Mouse (Mus musculus): ENCODE data around the gene Prdm1.

Gene Prdm1

GRCm38 (mm10) chr10:44456757-44457595 is 71.3 kb downstream of the Prdm1 start:
- DNase-seq (ENCODE audit: low spot score): no peak

- DNase-seq (ENCODE audit: low spot score): no peak
Measured at GRCm38 (mm10) chr10:44454753-44455152, 73.5 kb downstream of the Prdm1 start.

- no peak for DNase-seq (ENCODE audit: low spot score)
Measured at GRCm38 (mm10) chr10:44454111-44454510, 74.2 kb downstream of the Prdm1 start.

GRCm38 (mm10) chr10:44450835-44451234 is 77.5 kb downstream of the Prdm1 start:
- DNase-seq (ENCODE audit: low spot score): no peak

GRCm38 (mm10) chr10:44450108-44450507 is 78.2 kb downstream of the Prdm1 start:
- DNase-seq (ENCODE audit: low spot score): no peak

- DNase-seq (ENCODE audit: low spot score): no peak
Measured at GRCm38 (mm10) chr10:44449666-44450065, 78.6 kb downstream of the Prdm1 start.

- no peak for DNase-seq (ENCODE audit: low spot score)
Measured at GRCm38 (mm10) chr10:44448165-44448564, 80.1 kb downstream of the Prdm1 start.

- DNase-seq (ENCODE audit: low spot score): no peak
Measured at GRCm38 (mm10) chr10:44447406-44448139, 80.7 kb downstream of the Prdm1 start.

- no peak for DNase-seq (ENCODE audit: low spot score)
Measured at GRCm38 (mm10) chr10:44447001-44447400, 81.3 kb downstream of the Prdm1 start.

GRCm38 (mm10) chr10:44444415-44444814 is 83.9 kb downstream of the Prdm1 start:
- no peak for DNase-seq (ENCODE audit: low spot score)

GRCm38 (mm10) chr10:44443696-44444095 is 84.6 kb downstream of the Prdm1 start:
- DNase-seq (ENCODE audit: low spot score): no peak

- DNase-seq (ENCODE audit: low spot score): no peak
Measured at GRCm38 (mm10) chr10:44439732-44440131, 88.6 kb downstream of the Prdm1 start.

GRCm38 (mm10) chr10:44437614-44438013 is 90.7 kb downstream of the Prdm1 start:
- DNase-seq (ENCODE audit: low spot score): no peak

- DNase-seq (ENCODE audit: low spot score): no peak
Measured at GRCm38 (mm10) chr10:44435956-44436355, 92.3 kb downstream of the Prdm1 start.

- DNase-seq (ENCODE audit: low spot score): no peak
Measured at GRCm38 (mm10) chr10:44434702-44435181, 93.6 kb downstream of the Prdm1 start.

- no peak for DNase-seq (ENCODE audit: low spot score)
Measured at GRCm38 (mm10) chr10:44432235-44432634, 96.1 kb downstream of the Prdm1 start.

- DNase-seq (ENCODE audit: low spot score): no peak
Measured at GRCm38 (mm10) chr10:44431689-44432088, 96.6 kb downstream of the Prdm1 start.

- DNase-seq (ENCODE audit: low spot score): no peak
Measured at GRCm38 (mm10) chr10:44429177-44429888, 99.0 kb downstream of the Prdm1 start.

- DNase-seq (ENCODE audit: low spot score): no peak
Measured at GRCm38 (mm10) chr10:44427891-44428361, 100.4 kb downstream of the Prdm1 start.

GRCm38 (mm10) chr10:44427426-44427825 is 100.9 kb downstream of the Prdm1 start:
- no peak for DNase-seq (ENCODE audit: low spot score)

GRCm38 (mm10) chr10:44425013-44425412 is 103.3 kb downstream of the Prdm1 start:
- DNase-seq (ENCODE audit: low spot score): no peak

GRCm38 (mm10) chr10:44421896-44422295 is 106.4 kb downstream of the Prdm1 start:
- no peak for DNase-seq (ENCODE audit: low spot score)
